Mouse (Mus musculus) CH12.LX (cell line): ENCODE data around the gene Zbtb20. TPM values are rescaled to one million over a fixed set of nuclear protein-coding genes. Genes with fewer than 3 reads are reported as not detected.

Experiments
- DNase-seq: peaks from one replicate; pipeline ENCODE4 v3.0.0-alpha.2; 2013; ENCODE audit errors: extremely low read depth
- H3K27ac ChIP-seq: 2 replicates; pipeline ENCODE4 v1.5.1; 2012; ENCODE audit warnings: low read depth, mild to moderate bottlenecking, control low read depth, moderate library complexity; ENCODE audit not compliant: insufficient read depth
- H3K27me3 ChIP-seq: replicated peaks from 2 replicates; pipeline ENCODE3; 2012; ENCODE audit warnings: inconsistent platforms
- H3K36me3 ChIP-seq, 2 experiments: replicated peaks in 1 of 2; 2 replicates each; pipeline versions ENCODE3 to v1.6.1; 2012; ENCODE audit warnings: inconsistent platforms in 1 of 2, low read length in 1 of 2, mild to moderate bottlenecking in 1 of 2, mixed read lengths in 1 of 2, moderate library complexity in 1 of 2; ENCODE audit not compliant: control insufficient read depth in 1 of 2, insufficient read depth in 1 of 2
- H3K4me1 ChIP-seq, 2 experiments: 2 replicates each; pipeline ENCODE4 v1.6.1; 2012; ENCODE audit warnings: inconsistent platforms in 1 of 2, moderate library complexity in 1 of 2; ENCODE audit not compliant: insufficient read depth in 2 of 2, control insufficient read depth in 1 of 2
- H3K4me2 ChIP-seq: 2 replicates; pipeline ENCODE4 v1.6.1; 2012; ENCODE audit warnings: low read depth, mild to moderate bottlenecking, control low read depth; ENCODE audit not compliant: poor library complexity, insufficient read depth, severe bottlenecking
- H3K4me3 ChIP-seq, 3 experiments: fragments of 150-350 bp in 1 of 3; sonication (generic) in 1 of 3; replicated peaks in 1 of 3; 2 replicates each; pipeline versions ENCODE3 to v1.5.1; 2011 to 2012; ENCODE audit warnings: low read depth in 2 of 3, low read length in 2 of 3, mild to moderate bottlenecking in 2 of 3, moderate library complexity in 2 of 3, control low read depth in 1 of 3, improper control_type of control experiment in 1 of 3, inconsistent platforms in 1 of 3, mixed read lengths in 1 of 3; ENCODE audit not compliant: poor library complexity in 1 of 3
- H3K79me2 ChIP-seq: replicated peaks from 2 replicates; pipeline ENCODE4 v1.6.1; 2012; ENCODE audit warnings: mild to moderate bottlenecking, moderate library complexity; ENCODE audit not compliant: control insufficient read depth, poor library complexity, insufficient read depth, severe bottlenecking; ENCODE audit errors: extremely low read depth
- H3K9ac ChIP-seq: 2 replicates; pipeline ENCODE4 v1.6.1; 2012; ENCODE audit warnings: low read depth, mild to moderate bottlenecking, control low read depth, moderate library complexity; ENCODE audit not compliant: insufficient read depth
- H3K9me3 ChIP-seq: replicated peaks from 2 replicates; pipeline ENCODE3; 2012; ENCODE audit warnings: low read length, inconsistent platforms, mixed read lengths
- CHD1 ChIP-seq: IDR thresholded peaks from 2 replicates; pipeline ENCODE4 v1.6.1; 2012; ENCODE audit warnings: low read depth, low read length, improper control_type of control experiment, inconsistent platforms
- HCFC1 ChIP-seq: IDR thresholded peaks from 2 replicates; pipeline ENCODE4 v1.6.1; 2012; ENCODE audit warnings: low read depth, mild to moderate bottlenecking, inconsistent platforms, low read length, improper control_type of control experiment
- IRF4 ChIP-seq: IDR thresholded peaks from 2 replicates; pipeline ENCODE4 v1.6.1; 2014; ENCODE audit warnings: low read depth, mild to moderate bottlenecking, inconsistent platforms, low read length, improper control_type of control experiment
- KAT2A ChIP-seq: IDR thresholded peaks from 2 replicates; pipeline ENCODE4 v1.6.1; 2012; ENCODE audit warnings: low read length, improper control_type of control experiment, inconsistent platforms; ENCODE audit not compliant: insufficient replicate concordance
- MAFK ChIP-seq: IDR thresholded peaks from 2 replicates; pipeline ENCODE4 v1.6.1; 2011; ENCODE audit warnings: low read length, improper control_type of control experiment; ENCODE audit not compliant: insufficient replicate concordance
- MAX ChIP-seq: IDR thresholded peaks from 2 replicates; pipeline ENCODE4 v1.6.1; 2011; ENCODE audit warnings: low read length, improper control_type of control experiment
- MAZ ChIP-seq: IDR thresholded peaks from 2 replicates; pipeline ENCODE4 v1.6.1; 2012; ENCODE audit warnings: low read depth, mild to moderate bottlenecking, inconsistent platforms, low read length, improper control_type of control experiment, moderate library complexity
- MEF2A ChIP-seq: IDR thresholded peaks from 2 replicates; pipeline ENCODE4 v1.6.1; 2014; ENCODE audit warnings: low read depth, mild to moderate bottlenecking, inconsistent platforms, low read length, improper control_type of control experiment, borderline replicate concordance
- RAD21 ChIP-seq: IDR thresholded peaks from 2 replicates; pipeline ENCODE4 v1.6.1; 2011; ENCODE audit warnings: low read depth, mild to moderate bottlenecking, low read length, improper control_type of control experiment, moderate library complexity
- SIN3A ChIP-seq: IDR thresholded peaks from 2 replicates; pipeline ENCODE4 v1.6.1; 2012; ENCODE audit warnings: low read length, improper control_type of control experiment, inconsistent platforms
- UBTF ChIP-seq: IDR thresholded peaks from 2 replicates; pipeline ENCODE4 v1.6.1; 2012; ENCODE audit warnings: low read depth, mild to moderate bottlenecking, inconsistent platforms, low read length, improper control_type of control experiment, moderate library complexity
- USF1 ChIP-seq: IDR thresholded peaks from 2 replicates; pipeline ENCODE4 v1.6.1; 2014; ENCODE audit warnings: low read depth, mild to moderate bottlenecking, inconsistent platforms, low read length, improper control_type of control experiment
- ZKSCAN1 ChIP-seq: IDR thresholded peaks from 2 replicates; pipeline ENCODE4 v1.6.1; 2012; ENCODE audit warnings: low read depth, inconsistent platforms, low read length, improper control_type of control experiment, borderline replicate concordance
- ZNF384 ChIP-seq: IDR thresholded peaks from 2 replicates; pipeline ENCODE4 v1.6.1; 2012; ENCODE audit warnings: low read depth, low read length, improper control_type of control experiment, inconsistent platforms
- dilution Hi-C: fragments of 300-500 bp; cut with MboI; formaldehyde crosslinking; loops from 2 replicates; pipeline ENCODE4 v1.14.3; 2020; ENCODE audit warnings: low sequenced_read_pairs; ENCODE audit not compliant: extremely low pct_unique_long_range_greater_than_20kb, extremely low pct_ligation_motif_present
- in situ Hi-C: fragments of 300-500 bp; cut with MboI; formaldehyde crosslinking; loops from 3 replicates; pipeline ENCODE4 v1.14.3; 2019; ENCODE audit warnings: low sequenced_read_pairs, low pct_ligation_motif_present, low pct_unique_long_range_greater_than_20kb, mixed read lengths
- polyA plus RNA-seq: library from polyadenylated mRNA; unstranded; fragments of >175 nt; gene quantifications from 2 replicates; pipeline ENCODE4 v1.2.1, GENCODE M21; 2012; ENCODE audit warnings: low read depth; ENCODE audit not compliant: insufficient read length
- total RNA-seq, 2 experiments: library from RNA; depleted of rRNA; stranded (reverse); fragments of 300-350 nt in 1 of 2; fragments of >200 nt in 1 of 2; gene quantifications; 2 replicates each; pipeline ENCODE4 v1.2.3; 2012 to 2014

Zbtb20 gene
- total and polyA plus RNA-seq, 3 experiments, result 24.9 to 58.0 (median 51.6) TPM

GRCm38 (mm10) chr16:43690912-43691311, 815.2 kb downstream of the Zbtb20 start:
- H3K79me2 ChIP-seq, result no peaks in the 10 kb centered on the region
- no peak overlapping the region for H3K9ac ChIP-seq
- DNase-seq, result no peak
- TF ChIP-seq KAT2A (no peak), ZNF384 (0 out of 2 replicates have a peak, but pooled peaks have one; percentile 26)
- H3K4me2 ChIP-seq, result no peak overlapping the region
- no peaks in the 10 kb centered on the region for H3K9me3 ChIP-seq
- no peaks in the 10 kb centered on the region for H3K36me3 ChIP-seq
- no peaks in the 10 kb centered on the region for H3K27me3 ChIP-seq
- H3K4me1 ChIP-seq, result peaks cover 31 to 54% of the 10 kb centered on the region in 2 experiments
- no peak overlapping the region for H3K27ac ChIP-seq
- no peak overlapping the region for H3K4me3 ChIP-seq
- in situ Hi-C loops (loop anchor here (10.0 kb wide), 2 partner anchors 186 to 296 kb away; no protein-coding TSS in a partner anchor), dilution Hi-C loops (no loop called here)

GRCm38 (mm10) chr16:43691741-43692140, 816.1 kb downstream of the Zbtb20 start:
- Histone ChIP-seq H3K4me3 (no peak overlapping the region), H3K4me2 (no peak overlapping the region), H3K9me3 (no peaks in the 10 kb centered on the region), H3K27ac (no peak overlapping the region), H3K79me2 (no peaks in the 10 kb centered on the region), H3K27me3 (no peaks in the 10 kb centered on the region), H3K4me1 (peaks cover 37 to 60% of the 10 kb centered on the region in 2 experiments), H3K36me3 (no peaks in the 10 kb centered on the region), H3K9ac (no peak overlapping the region)
- no peak for DNase-seq
- TF ChIP-seq MAX, result no peak
- TF ChIP-seq IRF4, result no peak
- TF ChIP-seq MAZ, result no peak
- no peak for TF ChIP-seq HCFC1
- TF ChIP-seq RAD21, result no peak
- TF ChIP-seq SIN3A, result no peak
- no peak for TF ChIP-seq USF1
- no peak for TF ChIP-seq MAFK
- no peak for TF ChIP-seq MEF2A
- no peak for TF ChIP-seq CHD1
- no peak for TF ChIP-seq ZKSCAN1
- no peak for TF ChIP-seq UBTF
- dilution Hi-C loops, result no loop called here
- in situ Hi-C loops, result loop anchor here (10.0 kb wide), 2 partner anchors 187 to 297 kb away; no protein-coding TSS in a partner anchor
